Mouse (Mus musculus) midbrain, embryonic 15.5 days (tissue): ENCODE measurements at regions not wholly inside any gene's neighbourhood (a gene's known extent, or its start where the extent isn't known, plus 50 kb on each side); places are given as distances from the start of the nearest gene placed in this dataset.

Experiments used
- ATAC-seq: fragments of 200-750 bp; cut with Nextera tagmentation; replicated peaks from 2 replicates; pipeline ENCODE4 v1.8.0; 2017; ENCODE audit warnings: moderate TSS enrichment
- H3K27ac ChIP-seq: fragments of 300-500 bp; sonication (generic); 2 replicates; pipeline ENCODE4 v1.5.1; 2015; ENCODE audit warnings: mild to moderate bottlenecking, inconsistent platforms
- H3K27me3 ChIP-seq: fragments of 300-500 bp; sonication (generic); replicated peaks from 2 replicates; pipeline ENCODE4 v1.6.1; 2015; ENCODE audit warnings: inconsistent platforms
- H3K36me3 ChIP-seq: fragments of 300-500 bp; sonication (generic); replicated peaks from 2 replicates; pipeline ENCODE4 v1.6.1; 2015; ENCODE audit warnings: inconsistent platforms
- H3K4me1 ChIP-seq: fragments of 300-500 bp; sonication (generic); 2 replicates; pipeline ENCODE4 v1.6.1; 2015; ENCODE audit warnings: inconsistent platforms
- H3K4me2 ChIP-seq: fragments of 300-500 bp; sonication (generic); 2 replicates; pipeline ENCODE4 v1.6.1; 2015; ENCODE audit warnings: inconsistent platforms, mild to moderate bottlenecking, moderate library complexity
- H3K4me3 ChIP-seq: fragments of 300-500 bp; sonication (generic); 2 replicates; pipeline ENCODE4 v1.5.1; 2015; ENCODE audit warnings: mild to moderate bottlenecking, inconsistent platforms
- H3K9ac ChIP-seq: fragments of 300-500 bp; sonication (generic); 2 replicates; pipeline ENCODE4 v1.6.1; 2015; ENCODE audit warnings: mild to moderate bottlenecking, inconsistent platforms
- H3K9me3 ChIP-seq: fragments of 300-500 bp; sonication (generic); 2 replicates; pipeline ENCODE4 v1.6.1; 2016; ENCODE audit warnings: inconsistent platforms
- WGBS: fragments of 180-500 bp; shearing (Covaris S2); methylation state at CpG from one replicate; pipeline ENCODE4 v1.1.7; 2015; ENCODE audit warnings: mixed read lengths; 5-methylcytosine and 5-hydroxymethylcytosine counted together

DNA sequence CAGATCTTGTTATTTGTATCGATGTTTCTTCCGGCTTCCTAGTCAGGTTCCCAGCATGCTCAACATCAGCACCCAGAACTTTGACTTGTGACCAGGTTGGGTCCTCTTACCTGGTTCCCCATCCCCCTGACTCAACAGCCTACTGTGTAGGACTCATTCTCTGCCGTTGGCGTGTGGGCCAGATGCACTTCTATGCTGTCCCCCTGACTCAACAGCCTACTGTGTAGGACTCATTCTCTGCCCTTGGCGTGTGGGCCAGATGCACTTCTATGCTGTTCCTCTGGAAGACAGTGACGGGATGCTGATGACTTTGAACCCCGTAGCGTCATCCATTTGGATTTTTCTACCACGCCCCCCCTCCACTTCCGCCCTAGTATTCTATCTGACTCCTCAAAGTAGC, 389.6 kb downstream of the Atp23 start:
- Histone ChIP-seq H3K27ac (no peak overlapping the region), H3K4me1 (no peaks in the 10 kb centered on the region), H3K9ac (no peak overlapping the region), H3K36me3 (no peaks in the 10 kb centered on the region), H3K4me3 (no peak overlapping the region), H3K4me2 (no peak overlapping the region), H3K9me3 (no peaks in the 10 kb centered on the region), H3K27me3 (no peaks in the 10 kb centered on the region)
- ATAC-seq = no peak
- 96% methylated on average over 10 of the region's 10 CpGs for WGBS

GRCm38 (mm10) chr10:126505988-126506387, 395.2 kb downstream of the Atp23 start:
- H3K9ac ChIP-seq = no peak overlapping the region
- H3K4me1 ChIP-seq = 0 out of 2 replicates have a peak, but pooled peaks cover 2% of the 10 kb centered on the region
- H3K27ac ChIP-seq = no peak overlapping the region
- no peaks in the 10 kb centered on the region for H3K36me3 ChIP-seq
- no peaks in the 10 kb centered on the region for H3K9me3 ChIP-seq
- 77% methylated on average over 5 of the region's 5 CpGs for WGBS
- H3K4me3 ChIP-seq = no peak overlapping the region
- no peak for ATAC-seq
- H3K27me3 ChIP-seq = no peaks in the 10 kb centered on the region
- no peak overlapping the region for H3K4me2 ChIP-seq

DNA sequence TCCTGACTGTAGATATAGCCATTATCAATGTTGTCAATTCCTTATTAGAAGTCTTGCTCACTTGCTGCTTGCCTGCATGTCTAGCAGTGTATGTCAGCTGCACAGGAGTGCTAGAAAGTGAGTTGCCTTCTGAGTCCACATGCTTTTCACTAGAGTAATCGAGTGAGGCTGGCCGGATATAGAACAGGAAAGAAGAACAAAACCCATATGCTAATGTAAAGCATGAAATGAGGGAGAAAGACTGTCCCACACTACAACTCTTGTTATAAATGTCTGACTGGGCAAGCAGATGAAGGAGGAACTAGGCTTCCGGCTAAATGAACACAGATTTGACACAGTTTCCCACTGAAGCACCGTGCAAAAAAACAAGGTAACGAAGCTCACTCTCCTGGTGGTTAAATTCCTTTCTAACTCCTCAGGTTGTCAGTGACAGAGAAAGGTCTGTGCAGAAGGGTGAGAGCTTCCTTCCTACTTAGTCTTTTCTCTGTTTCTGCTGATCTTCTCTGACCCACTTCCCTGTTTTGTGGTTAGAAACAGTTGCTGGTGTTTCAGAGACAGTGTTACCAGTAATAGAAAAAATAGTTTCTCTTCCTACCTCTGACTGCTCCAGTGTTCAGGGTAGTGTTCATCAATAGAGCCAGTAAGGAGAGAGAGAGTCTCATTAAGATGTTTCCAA, 399.0 kb downstream of the Atp23 start:
- no peak overlapping the region for H3K4me3 ChIP-seq
- H3K4me1 ChIP-seq = 0 out of 2 replicates have a peak, but pooled peaks cover 2% of the 10 kb centered on the region
- H3K9me3 ChIP-seq = no peaks in the 10 kb centered on the region
- H3K36me3 ChIP-seq = no peaks in the 10 kb centered on the region
- 50% methylated on average over 5 of the region's 5 CpGs for WGBS
- no peak overlapping the region for H3K9ac ChIP-seq
- H3K27me3 ChIP-seq = no peaks in the 10 kb centered on the region
- no peak for ATAC-seq
- H3K4me2 ChIP-seq = no peak overlapping the region
- H3K27ac ChIP-seq = no peak overlapping the region

DNA sequence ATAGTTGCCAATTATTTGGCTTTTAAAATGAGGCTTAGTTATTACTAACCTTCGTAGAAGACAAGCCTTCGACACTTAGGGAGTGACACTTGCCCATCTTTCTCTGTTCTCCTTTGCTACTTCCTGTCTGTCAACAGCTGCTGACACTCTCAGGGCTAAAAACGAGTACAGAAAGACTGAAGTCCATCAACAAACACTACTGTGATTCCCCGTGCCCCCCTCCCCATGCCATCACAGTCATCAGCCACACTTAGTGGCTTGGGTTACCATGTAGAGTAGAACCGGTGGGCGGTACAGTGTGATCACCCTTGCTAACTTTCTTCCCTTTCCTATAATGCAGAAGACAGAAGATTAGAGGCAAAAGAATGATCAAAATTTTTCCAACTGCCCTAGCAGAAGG, 402.4 kb downstream of the Atp23 start:
- Histone ChIP-seq H3K4me3 (no peak overlapping the region), H3K9me3 (no peaks in the 10 kb centered on the region), H3K4me2 (no peak overlapping the region), H3K27me3 (no peaks in the 10 kb centered on the region), H3K27ac (no peak overlapping the region), H3K4me1 (0 out of 2 replicates have a peak, but pooled peaks cover 2% of the 10 kb centered on the region), H3K9ac (no peak overlapping the region), H3K36me3 (no peaks in the 10 kb centered on the region)
- WGBS = 85% methylated on average over 6 of the region's 6 CpGs
- ATAC-seq = no peak

DNA sequence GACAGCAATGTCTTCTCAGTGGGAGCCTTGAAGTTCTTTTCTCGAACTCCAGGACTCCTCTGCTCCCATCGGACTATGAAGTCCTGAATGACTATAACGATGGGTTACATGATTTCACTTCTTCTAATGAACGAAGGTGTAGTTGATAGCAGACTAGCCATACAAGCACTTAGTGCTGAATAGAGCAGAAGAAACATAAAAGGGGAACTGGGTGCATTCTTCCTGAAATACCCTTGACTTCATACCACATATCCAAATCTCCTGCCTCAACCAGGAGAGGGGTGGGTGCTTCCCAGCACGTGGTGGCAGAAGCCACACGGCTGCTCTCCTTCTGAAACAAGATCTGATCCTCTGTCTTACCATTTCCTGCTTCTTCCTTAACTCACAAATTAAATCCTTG, 407.4 kb downstream of the Atp23 start:
- Histone ChIP-seq H3K4me1 (no peaks in the 10 kb centered on the region), H3K27ac (no peak overlapping the region), H3K27me3 (no peaks in the 10 kb centered on the region), H3K9me3 (no peaks in the 10 kb centered on the region), H3K36me3 (no peaks in the 10 kb centered on the region), H3K4me2 (no peak overlapping the region), H3K9ac (no peak overlapping the region), H3K4me3 (no peak overlapping the region)
- ATAC-seq = no peak
- 81% methylated on average over 6 of the region's 6 CpGs for WGBS

DNA sequence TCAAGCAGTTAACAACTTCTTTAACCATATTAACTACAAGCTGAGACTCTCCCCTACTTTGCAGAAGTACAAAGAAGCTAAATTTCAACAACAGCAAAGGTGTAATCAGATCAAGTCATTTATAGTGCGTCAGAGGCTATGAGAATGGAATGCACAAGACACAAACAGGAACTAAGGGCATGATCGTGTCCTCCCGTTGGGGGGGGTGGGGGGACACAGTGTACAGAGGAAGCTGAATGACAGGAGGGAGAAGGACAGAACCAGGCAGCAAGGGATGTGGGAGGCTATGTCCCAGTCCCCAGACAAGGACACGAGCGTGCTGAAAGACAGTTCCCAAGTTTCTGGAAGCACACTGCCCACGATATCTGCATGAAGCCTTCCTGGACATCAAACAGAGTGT, 408.9 kb downstream of the Atp23 start:
- WGBS = 78% methylated on average over 6 of the region's 6 CpGs
- no peak for ATAC-seq
- no peaks in the 10 kb centered on the region for H3K27me3 ChIP-seq
- H3K4me2 ChIP-seq = no peak overlapping the region
- H3K4me1 ChIP-seq = no peaks in the 10 kb centered on the region
- H3K36me3 ChIP-seq = no peaks in the 10 kb centered on the region
- H3K9me3 ChIP-seq = no peaks in the 10 kb centered on the region
- H3K4me3 ChIP-seq = no peak overlapping the region
- no peak overlapping the region for H3K27ac ChIP-seq
- H3K9ac ChIP-seq = no peak overlapping the region

DNA sequence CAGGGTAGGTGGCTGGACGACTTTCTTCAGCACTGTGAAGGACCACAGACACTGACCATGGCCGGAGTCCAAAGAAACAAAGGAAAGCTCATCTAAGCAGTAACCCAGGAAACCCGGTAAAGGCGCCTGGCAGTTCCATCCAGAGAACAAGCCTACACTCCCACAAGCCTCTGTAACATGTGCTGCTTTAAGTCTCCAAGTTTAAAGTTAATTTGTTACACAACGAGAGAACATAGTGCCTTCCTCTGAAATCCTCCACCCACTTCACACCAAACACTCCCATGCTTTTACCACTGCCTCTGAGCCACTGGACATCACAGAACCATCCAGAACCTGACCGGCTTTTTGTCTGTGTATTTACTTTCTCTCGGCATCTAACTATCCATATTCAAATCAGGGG, 416.0 kb downstream of the Atp23 start:
- H3K36me3 ChIP-seq = no peaks in the 10 kb centered on the region
- no peak overlapping the region for H3K27ac ChIP-seq
- H3K4me3 ChIP-seq = no peak overlapping the region
- no peaks in the 10 kb centered on the region for H3K4me1 ChIP-seq
- H3K9ac ChIP-seq = no peak overlapping the region
- no peak overlapping the region for H3K4me2 ChIP-seq
- WGBS = 76% methylated on average over 7 of the region's 7 CpGs
- H3K27me3 ChIP-seq = no peaks in the 10 kb centered on the region
- no peak for ATAC-seq
- H3K9me3 ChIP-seq = 0 out of 2 replicates have a peak, but pooled peaks cover 3% of the 10 kb centered on the region

DNA sequence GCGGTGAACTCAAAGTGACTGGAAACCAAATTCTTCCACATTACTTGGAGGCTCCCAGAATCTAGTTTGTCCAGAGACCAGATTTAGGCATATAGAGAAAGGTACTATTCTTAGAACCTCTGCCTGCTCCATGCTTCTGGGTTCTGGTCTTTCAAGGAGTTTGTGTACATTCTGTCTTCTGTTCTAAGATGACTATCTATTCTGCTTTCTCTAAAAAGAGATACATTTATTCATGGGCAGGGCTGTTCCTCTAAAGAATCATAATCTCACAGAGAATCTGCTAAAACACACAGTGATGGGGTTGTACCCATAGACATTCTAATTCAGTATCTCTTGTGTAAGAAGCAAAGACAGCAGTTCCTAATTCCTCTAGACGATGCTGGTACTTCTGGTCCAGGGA, 417.7 kb downstream of the Atp23 start:
- H3K27ac ChIP-seq = no peak overlapping the region
- H3K4me1 ChIP-seq = no peaks in the 10 kb centered on the region
- no peak overlapping the region for H3K9ac ChIP-seq
- H3K4me2 ChIP-seq = no peak overlapping the region
- WGBS = 91% methylated on average over 2 of the region's 2 CpGs
- H3K36me3 ChIP-seq = no peaks in the 10 kb centered on the region
- ATAC-seq = no peak
- no peaks in the 10 kb centered on the region for H3K27me3 ChIP-seq
- no peak overlapping the region for H3K4me3 ChIP-seq
- 0 out of 2 replicates have a peak, but pooled peaks cover 3% of the 10 kb centered on the region for H3K9me3 ChIP-seq

- Histone ChIP-seq H3K36me3 (no peaks in the 10 kb centered on the region), H3K9me3 (0 out of 2 replicates have a peak, but pooled peaks cover 3% of the 10 kb centered on the region), H3K4me2 (no peak overlapping the region), H3K4me1 (no peaks in the 10 kb centered on the region), H3K9ac (no peak overlapping the region), H3K27ac (no peak overlapping the region), H3K4me3 (no peak overlapping the region), H3K27me3 (no peaks in the 10 kb centered on the region)
- no peak for ATAC-seq
Observed at GRCm38 (mm10) chr10:126480382-126480781, 420.8 kb downstream of the Atp23 start.

DNA sequence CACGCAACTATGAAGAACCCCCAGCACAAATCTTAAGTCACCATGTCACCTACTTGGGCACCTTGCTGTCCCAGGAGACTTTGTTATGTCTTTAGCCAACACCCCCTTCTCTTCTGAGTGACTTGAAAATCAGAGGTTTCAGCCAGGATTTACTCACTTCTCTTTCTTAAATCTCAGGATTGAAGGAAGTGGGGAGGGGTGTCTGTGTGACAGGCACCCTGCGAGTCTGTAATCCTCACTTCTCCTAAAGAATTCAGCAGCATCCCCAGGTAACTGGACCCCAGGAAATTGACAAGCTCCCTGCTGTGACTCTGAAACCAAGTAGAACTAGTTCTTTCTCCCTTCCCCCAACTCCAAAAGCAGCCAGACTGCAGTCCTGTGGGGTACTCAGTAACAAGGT, 421.4 kb downstream of the Atp23 start:
- ATAC-seq = no peak
- WGBS = 47% methylated on average over 2 of the region's 2 CpGs

GRCm38 (mm10) chr10:126473050-126473719, 428.0 kb downstream of the Atp23 start:
- Histone ChIP-seq H3K4me3 (no peak overlapping the region), H3K4me2 (no peak overlapping the region), H3K9me3 (no peaks in the 10 kb centered on the region), H3K4me1 (no peaks in the 10 kb centered on the region), H3K9ac (no peak overlapping the region), H3K27ac (no peak overlapping the region), H3K36me3 (no peaks in the 10 kb centered on the region), H3K27me3 (no peaks in the 10 kb centered on the region)
- WGBS = 77% methylated on average over 6 of the region's 6 CpGs
- no peak for ATAC-seq

More for the DNA sequence above, 421.4 kb downstream of the Atp23 start:
- H3K4me2 ChIP-seq = no peak overlapping the region
- H3K27ac ChIP-seq = no peak overlapping the region
- H3K4me3 ChIP-seq = no peak overlapping the region
- H3K9me3 ChIP-seq = 0 out of 2 replicates have a peak, but pooled peaks cover 3% of the 10 kb centered on the region
- no peaks in the 10 kb centered on the region for H3K27me3 ChIP-seq
- H3K36me3 ChIP-seq = no peaks in the 10 kb centered on the region
- no peak overlapping the region for H3K9ac ChIP-seq
- H3K4me1 ChIP-seq = no peaks in the 10 kb centered on the region

- H3K4me3 ChIP-seq = no peak overlapping the region
- no peak for ATAC-seq
- no peaks in the 10 kb centered on the region; the same call in 1 of the 2 replicates for H3K9me3 ChIP-seq
- no peaks in the 10 kb centered on the region for H3K4me1 ChIP-seq
- no peaks in the 10 kb centered on the region for H3K36me3 ChIP-seq
- H3K4me2 ChIP-seq = no peak overlapping the region
- H3K27ac ChIP-seq = no peak overlapping the region
- WGBS = 73% methylated on average over 4 of the region's 4 CpGs
- no peak overlapping the region for H3K9ac ChIP-seq
- no peaks in the 10 kb centered on the region for H3K27me3 ChIP-seq
Observed at GRCm38 (mm10) chr10:126470838-126471491, 430.2 kb downstream of the Atp23 start.
